Mouse (Mus musculus) induced T-regulatory cell, adult 2 months (primary cell): ENCODE results near the gene Shisal1.
A peak's percentile ranks its signal among the peaks of the same experiment; 100 is the strongest.

Experiments used
- DNase-seq: peaks from one replicate; pipeline ENCODE4 v3.0.0-alpha.2; 2012; ENCODE audit warnings: low read depth

Gene Shisal1

GRCm38 (mm10) chr15:84372801-84373200 is 74.1 kb downstream of the Shisal1 start:
- DNase-seq, result no peak

GRCm38 (mm10) chr15:84367402-84367801 is 79.5 kb downstream of the Shisal1 start:
- DNase-seq, result no peak

DNA sequence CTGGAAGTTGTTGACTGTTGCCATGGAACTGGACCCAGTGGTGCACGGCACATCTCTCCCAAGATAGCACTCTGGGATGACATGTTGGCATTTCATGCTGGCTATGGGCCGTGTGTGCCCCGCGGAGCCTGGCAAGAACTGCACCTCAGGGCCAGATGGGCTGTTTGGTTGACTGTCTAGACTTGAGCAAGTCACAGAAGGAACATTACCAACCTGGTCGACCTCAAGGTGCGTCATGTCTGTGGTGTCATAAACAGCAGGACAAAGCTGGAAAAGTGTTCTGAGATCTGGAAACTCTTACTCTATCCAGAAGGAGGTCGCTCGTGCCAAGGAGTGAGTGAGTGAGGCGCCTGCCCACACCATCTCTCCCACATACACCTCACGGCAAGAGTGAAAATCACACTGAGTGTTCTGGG is 80.3 kb downstream of the Shisal1 start:
- DNase-seq, result no peak

GRCm38 (mm10) chr15:84365675-84366381 is 81.1 kb downstream of the Shisal1 start:
- no peak for DNase-seq

DNA sequence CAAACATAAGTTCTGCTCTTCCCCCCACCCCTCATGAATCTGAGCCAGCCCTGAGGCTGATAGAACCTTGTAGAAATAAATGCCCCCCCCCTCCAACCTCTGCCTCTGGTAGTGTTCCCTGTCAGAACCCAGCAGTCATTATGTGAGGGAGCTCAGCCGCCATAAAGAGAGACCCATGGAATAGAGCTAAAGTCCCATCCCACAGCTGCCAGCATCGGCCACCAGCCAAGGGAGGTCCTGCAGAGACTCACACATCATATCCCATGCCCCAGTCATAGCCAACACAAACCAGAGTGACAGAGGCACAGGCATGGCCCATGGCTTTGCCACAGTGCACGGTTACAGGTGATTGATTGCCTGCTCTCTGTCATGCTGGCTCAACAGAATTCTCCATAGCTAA is 82.2 kb downstream of the Shisal1 start:
- DNase-seq, result no peak

DNA sequence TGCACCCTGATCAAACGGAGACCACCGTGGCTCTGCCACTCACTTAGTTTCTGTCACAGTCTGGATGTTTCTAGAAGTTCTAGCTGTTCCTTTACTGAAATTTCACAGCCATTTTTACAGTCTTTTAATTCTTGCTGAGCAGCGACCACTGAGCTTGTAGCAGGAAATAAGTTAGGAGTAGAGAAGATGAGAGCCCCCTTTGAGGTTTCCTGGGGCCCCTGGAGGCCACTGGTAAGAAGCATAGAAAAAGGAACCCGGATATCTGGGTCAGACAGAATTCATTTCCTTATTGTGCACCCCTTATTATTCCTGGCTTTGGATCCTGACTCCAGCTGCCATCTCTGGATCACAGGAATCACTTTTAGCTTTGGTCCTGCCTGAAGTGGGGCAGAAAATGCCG is 91.8 kb downstream of the Shisal1 start:
- DNase-seq, result no peak

DNA sequence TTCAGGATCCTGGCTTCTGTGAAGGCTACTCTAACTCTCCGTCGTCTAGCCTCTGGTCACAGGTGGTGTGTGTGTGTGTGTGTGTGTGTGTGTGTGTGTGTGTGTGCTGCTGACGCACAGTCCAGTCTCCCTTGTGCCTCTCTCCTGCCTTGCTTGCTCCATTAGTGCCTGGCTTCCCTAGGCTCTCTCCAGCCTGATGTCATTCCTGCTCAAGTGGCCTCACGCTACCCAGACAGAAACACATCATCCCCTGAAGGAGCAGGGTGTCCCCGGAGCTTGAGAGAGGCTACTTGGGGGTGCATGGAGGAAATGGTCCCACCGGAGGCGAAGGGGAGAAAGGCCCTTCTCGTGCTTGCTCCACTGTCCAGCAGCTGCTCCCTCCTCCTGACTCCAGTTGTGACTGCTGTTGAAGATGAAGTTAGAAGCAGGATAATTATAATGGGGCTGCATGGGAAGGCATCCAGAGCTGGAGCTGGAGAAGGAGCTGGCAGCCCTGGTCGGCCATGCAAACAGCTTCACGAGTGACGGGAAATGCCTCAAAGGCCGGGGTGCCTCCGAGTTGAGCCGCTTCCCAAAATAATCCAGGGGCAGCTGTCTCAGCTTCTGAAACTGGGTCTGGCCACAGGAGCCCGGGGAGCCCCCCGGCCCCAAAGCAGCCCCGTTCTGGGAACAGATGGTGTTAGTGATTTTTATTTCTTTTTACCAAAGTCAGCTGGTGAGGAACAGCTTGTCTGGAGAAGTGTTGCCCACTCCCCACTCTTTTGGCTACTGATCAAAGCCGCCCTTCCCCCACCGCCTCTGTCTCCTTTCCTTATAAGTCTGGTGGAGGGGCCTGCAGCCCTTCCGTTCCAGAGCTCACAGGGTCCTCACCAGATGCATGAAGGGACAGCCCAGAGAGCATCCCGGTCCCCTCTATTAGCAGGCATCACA is 94.7 kb downstream of the Shisal1 start:
- DNase-seq, result no peak

- no peak for DNase-seq
Measured at GRCm38 (mm10) chr15:84351342-84351741, 95.6 kb downstream of the Shisal1 start.

GRCm38 (mm10) chr15:84349915-84350738 is 96.8 kb downstream of the Shisal1 start:
- DNase-seq, result no peak

DNA sequence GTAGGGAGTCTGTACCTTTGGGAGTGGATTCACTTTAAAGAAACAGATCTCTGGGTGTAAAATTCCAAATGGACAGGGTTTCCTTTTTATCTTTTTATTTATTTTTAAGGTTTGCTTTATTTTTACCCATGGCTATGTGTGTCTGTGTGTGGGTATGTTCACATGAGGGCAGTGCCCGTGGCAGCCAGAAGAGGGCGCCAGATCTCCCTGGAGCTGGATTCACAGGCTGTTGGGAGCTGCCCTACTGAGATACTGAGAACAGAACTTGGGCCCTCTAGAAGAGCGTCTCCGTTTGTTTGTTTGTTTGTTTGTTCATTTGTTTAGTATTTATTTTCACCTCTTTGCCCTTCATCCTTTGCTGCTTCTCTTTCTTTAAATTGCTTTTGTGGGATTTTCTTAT is 98.1 kb downstream of the Shisal1 start:
- DNase-seq, result peak; percentile 18

- no peak for DNase-seq
Measured at GRCm38 (mm10) chr15:84340926-84341325, 106.0 kb downstream of the Shisal1 start.

DNA sequence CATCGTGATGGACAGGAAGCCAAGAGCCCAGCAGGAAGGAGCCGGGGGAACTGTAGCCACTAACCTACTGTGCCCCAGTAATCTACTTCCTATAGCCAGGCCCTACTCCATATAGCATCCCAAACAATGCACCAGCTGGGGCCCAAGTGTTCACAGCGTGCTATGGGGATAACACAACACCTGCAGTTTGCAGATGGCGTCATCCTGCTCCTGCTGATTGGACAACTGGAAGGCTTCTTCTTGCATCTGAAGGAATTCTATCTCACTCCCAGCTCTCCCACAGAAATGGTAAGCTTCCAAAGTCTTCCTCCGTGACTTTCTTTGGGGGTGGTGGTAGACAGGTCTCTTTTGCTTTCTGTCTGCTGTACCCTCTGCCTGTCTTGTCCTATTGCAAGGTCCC is 109.3 kb downstream of the Shisal1 start:
- DNase-seq, result no peak

- DNase-seq, result no peak
Measured at GRCm38 (mm10) chr15:84336281-84336817, 110.5 kb downstream of the Shisal1 start.

GRCm38 (mm10) chr15:84331066-84331612 is 115.8 kb downstream of the Shisal1 start:
- DNase-seq, result peak; percentile 54

DNA sequence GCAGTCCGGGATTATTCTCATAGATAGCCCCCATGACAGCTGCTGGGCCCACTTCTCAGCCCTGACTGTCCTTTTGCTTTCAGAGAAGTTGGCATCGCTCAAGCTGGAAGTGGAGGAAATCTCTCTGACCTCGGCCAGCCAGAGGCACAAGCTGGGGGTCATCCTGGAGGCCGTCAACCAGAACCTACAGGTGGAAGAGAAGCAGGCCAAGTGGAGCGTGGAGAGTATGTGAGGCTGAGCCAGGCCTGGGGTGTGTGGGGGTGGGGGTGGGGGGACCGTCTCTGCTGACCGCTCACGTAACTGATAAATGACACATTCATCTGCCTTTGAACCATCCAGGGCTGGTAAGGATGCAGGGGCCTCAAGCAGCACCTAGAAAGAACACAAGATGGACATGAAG is 117.0 kb downstream of the Shisal1 start:
- no peak for DNase-seq
